Mouse (Mus musculus) retina, postnatal 7 days (tissue): Measurements from ENCODE around the gene Prkd3.

Source experiments
- DNase-seq: peaks from one replicate; pipeline ENCODE4 v3.0.0-alpha.2; 2012; ENCODE audit warnings: low read depth, low spot score

Gene Prkd3

GRCm38 (mm10) chr17:79013625-79014024 lies 7.0 kb downstream of the Prkd3 start:
- DNase-seq: no peak

- DNase-seq: no peak
Observed at GRCm38 (mm10) chr17:78999745-79000270, 20.8 kb downstream of the Prkd3 start.

DNA sequence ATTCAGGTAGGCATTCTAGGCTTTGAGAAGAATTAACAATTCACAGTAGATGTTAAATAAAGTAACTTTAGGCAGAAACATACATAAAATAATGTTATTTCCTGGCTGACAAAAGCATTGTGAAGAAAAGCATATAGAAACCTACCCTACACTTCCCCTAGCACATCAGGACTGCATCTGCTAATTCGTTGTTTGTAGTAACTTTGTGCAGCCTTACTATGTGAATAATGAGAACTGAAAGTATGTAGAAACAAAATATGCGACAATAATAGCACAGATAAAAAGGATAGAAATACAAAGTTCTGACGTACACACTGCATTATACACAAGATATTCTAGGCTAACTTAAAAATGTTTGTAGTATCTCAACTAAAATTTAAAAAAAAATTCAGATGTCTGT lies 21.4 kb downstream of the Prkd3 start:
- DNase-seq: no peak

GRCm38 (mm10) chr17:78998130-78998529 lies 22.5 kb downstream of the Prkd3 start:
- DNase-seq: no peak

- no peak for DNase-seq
Observed at GRCm38 (mm10) chr17:78994931-78995820, 25.4 kb downstream of the Prkd3 start.

DNA sequence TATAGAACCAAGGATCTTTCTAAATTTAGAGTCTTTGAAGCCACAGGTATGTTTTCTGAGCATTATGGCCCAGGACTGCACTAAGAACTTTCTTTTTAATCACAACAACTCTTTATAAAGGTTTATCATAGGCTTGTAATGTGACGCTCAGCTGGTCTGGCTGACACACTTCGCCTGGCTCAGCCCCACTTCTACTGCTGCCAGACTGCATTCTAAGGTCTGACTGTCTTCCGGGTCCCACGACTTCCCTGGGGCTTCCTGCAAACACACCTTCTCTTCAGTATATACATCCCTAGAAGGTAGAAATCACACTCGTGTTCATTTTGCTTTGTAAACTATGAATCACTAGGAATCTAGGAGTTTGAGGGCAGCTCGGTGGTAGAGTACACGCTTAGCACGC lies 26.2 kb downstream of the Prkd3 start:
- DNase-seq: no peak

DNA sequence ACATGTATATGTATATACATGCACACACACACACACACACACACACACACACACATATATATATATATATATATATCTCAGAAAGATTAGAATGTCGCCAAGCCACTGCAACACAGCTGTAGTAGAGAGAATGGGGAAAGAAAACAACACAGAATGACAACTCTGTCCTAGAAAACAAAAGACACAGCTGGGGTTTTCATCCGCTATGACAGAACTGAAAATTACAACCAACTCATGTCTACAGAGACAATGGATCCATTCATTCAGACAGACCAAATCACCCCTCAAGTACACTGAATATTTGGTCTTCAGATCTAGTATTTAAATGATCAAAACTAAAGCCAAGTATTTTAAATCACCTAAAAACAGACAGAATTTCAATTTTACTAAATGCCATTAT lies 26.9 kb downstream of the Prkd3 start:
- no peak for DNase-seq

DNA sequence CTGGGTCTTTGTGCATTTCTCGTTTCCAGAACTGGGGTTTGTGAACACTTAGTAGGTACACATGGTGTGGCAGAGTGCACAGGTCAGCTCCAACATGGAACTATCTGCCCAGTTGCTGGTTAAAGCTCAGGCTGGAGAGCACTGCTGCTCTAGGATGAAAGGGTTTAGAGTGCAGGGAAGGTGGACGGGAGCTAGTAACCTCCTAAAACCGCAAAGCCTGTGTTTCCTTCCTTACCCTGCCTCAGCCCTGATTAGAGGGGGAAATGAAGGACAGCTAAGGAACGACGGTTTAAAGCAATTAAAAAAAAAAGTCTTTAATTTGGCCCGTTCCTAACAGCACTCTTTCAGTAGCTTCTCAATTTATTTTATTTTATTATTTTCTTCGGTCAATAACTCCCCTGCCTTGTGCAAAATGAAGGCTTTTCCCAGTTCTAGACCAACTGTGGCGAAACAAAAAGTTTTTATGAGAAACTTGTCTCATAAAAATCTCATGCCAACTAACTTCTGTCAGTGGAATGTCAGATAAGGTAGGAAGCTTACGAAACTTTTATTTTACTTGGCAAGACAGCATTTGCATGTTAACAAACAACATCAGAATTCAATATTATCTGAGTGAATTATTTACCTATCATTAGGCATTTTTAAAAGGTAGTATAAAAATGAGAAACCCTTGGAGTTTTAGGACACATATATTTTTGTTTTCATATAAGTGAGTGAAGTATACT lies 28.2 kb downstream of the Prkd3 start:
- DNase-seq: no peak

GRCm38 (mm10) chr17:78991549-78991948 lies 29.1 kb downstream of the Prkd3 start:
- DNase-seq: no peak

GRCm38 (mm10) chr17:78989015-78989414 lies 31.6 kb downstream of the Prkd3 start:
- no peak for DNase-seq

DNA sequence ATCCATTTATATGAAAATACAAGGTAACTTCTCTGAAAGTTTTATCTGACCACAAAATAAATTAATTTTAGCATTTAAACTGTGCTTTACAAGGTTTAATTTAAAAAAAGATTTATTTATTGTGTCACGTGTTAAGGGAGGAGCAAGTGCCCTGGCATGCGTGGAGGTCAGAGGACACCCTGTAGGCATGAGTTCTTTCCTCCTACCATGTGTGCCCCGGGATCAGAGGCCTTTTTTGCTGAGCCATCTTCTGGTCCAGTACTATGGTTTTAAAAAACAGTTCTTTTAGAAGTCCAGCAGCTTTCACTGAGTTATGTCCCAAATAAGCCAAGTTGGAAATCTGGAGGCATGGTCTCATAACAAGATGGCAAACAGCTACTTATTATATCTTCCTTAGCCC lies 36.9 kb downstream of the Prkd3 start:
- DNase-seq: no peak

GRCm38 (mm10) chr17:78983166-78983565 lies 37.5 kb downstream of the Prkd3 start:
- no peak for DNase-seq

- DNase-seq: no peak
Observed at GRCm38 (mm10) chr17:78968500-78968899, 52.1 kb downstream of the Prkd3 start.

DNA sequence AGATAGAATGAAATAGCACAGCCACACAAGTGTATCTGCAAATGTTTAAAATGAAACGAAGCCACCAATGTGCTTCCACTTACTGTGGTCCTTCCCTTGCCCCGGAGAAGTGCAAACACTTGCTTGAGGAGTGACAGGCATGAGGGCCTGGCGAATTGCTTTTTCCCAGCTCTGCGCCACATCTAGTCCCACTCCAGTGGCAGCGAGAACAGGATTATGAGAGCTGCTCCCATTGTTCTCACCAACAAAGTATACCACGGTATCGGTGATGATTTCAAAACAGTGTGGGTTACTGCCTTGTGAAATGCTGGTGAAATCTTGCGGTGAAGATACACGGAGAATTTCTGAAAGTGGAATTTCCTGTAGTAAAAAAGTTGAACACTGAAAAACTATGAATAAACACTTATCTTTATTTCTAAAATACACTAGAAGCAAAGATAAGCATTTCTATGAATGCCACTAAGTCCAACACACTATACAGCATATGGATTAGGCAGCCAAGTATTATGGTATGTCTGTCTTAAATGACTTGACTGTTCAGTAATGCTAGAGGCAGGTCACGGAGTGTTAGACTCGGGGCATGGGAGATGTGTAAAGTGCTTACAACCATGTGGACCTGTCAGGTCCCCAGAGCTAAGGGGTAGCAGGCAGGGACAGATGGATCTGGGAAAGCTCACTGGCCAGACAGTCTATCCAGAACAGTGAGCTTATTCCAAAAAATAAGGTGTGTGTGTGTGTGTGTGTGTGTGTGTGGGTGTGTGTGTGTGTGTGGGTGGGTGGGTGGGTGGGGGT lies 54.3 kb downstream of the Prkd3 start:
- DNase-seq: no peak

- no peak for DNase-seq
Observed at GRCm38 (mm10) chr17:78964387-78964786, 56.2 kb downstream of the Prkd3 start.

- DNase-seq: no peak
Observed at GRCm38 (mm10) chr17:78959473-78959872, 61.1 kb downstream of the Prkd3 start.

DNA sequence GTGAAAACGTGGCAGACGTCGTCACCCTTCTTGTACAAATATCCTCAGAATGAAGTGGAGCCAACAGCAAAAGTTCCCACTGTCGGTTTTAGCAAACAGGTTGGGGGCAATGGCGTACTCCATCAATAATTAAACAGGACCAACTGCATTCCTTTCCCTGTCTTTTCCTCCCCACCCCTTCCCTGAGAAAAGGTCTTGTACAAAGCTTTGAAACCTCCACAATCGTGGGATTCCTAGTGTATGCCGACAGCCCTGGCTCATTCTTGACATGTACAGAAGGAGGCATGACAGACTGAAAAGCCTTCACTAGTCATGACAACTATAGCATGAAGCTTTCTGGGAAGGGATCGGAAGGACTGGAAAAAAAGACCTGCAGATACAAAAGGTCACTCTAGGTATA lies 67.4 kb downstream of the Prkd3 start:
- DNase-seq: no peak

- no peak for DNase-seq
Observed at GRCm38 (mm10) chr17:78952070-78952469, 68.5 kb downstream of the Prkd3 start.

- DNase-seq: no peak
Observed at GRCm38 (mm10) chr17:78951225-78951624, 69.4 kb downstream of the Prkd3 start.

- no peak for DNase-seq
Observed at GRCm38 (mm10) chr17:78942579-78942978, 78.0 kb downstream of the Prkd3 start.

DNA sequence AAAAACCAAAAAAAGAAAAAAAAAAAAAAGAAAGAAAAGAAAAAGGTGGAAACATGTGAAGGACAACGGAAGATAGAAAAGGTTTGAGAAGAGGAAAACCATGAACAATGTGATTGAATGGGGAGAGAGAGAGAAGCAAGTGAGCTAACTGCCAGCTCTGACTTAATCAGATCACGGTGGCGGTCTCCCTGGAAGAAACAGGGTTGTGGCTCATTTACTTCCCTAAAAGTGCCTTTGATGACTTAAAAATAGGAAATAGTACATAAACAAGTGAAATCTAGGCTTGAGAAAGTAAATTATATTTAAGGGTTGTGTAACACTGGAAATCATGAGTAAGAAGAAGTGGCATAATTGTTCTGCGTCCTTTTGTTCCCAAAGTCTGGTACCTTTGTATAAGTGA lies 81.7 kb downstream of the Prkd3 start:
- no peak for DNase-seq
